Mouse (Mus musculus) kidney, embryonic 14.5 days (tissue): ENCODE results near the gene C2cd2. TPM values are rescaled to one million over a fixed set of nuclear protein-coding genes. Genes with fewer than 3 reads are reported as not detected.

Experiments
- ATAC-seq: fragments of 200-750 bp; cut with Nextera tagmentation; 2 replicates; pipeline ENCODE4 v1.8.0; 2017; ENCODE audit warnings: moderate number of reproducible peaks, mild to moderate bottlenecking, moderate TSS enrichment, moderate library complexity; ENCODE audit not compliant: low FRiP score, low TSS enrichment
- H3K27ac ChIP-seq: fragments of 300-500 bp; sonication (generic); 2 replicates; pipeline ENCODE4 v1.5.1; 2014; ENCODE audit warnings: low read depth, mild to moderate bottlenecking, low read length, moderate library complexity, mixed read lengths
- H3K27me3 ChIP-seq: fragments of 300-500 bp; sonication (generic); 2 replicates; pipeline ENCODE4 v1.6.1; 2014; ENCODE audit warnings: mild to moderate bottlenecking, low read length; ENCODE audit not compliant: control insufficient read depth, insufficient read depth
- H3K36me3 ChIP-seq: fragments of 300-500 bp; sonication (generic); 2 replicates; pipeline ENCODE4 v1.6.1; 2014; ENCODE audit warnings: low read length, mixed read lengths; ENCODE audit not compliant: control insufficient read depth, insufficient read depth
- H3K4me1 ChIP-seq: fragments of 300-500 bp; sonication (generic); 2 replicates; pipeline ENCODE4 v1.6.1; 2014; ENCODE audit warnings: low read length, mixed read lengths; ENCODE audit not compliant: control insufficient read depth, insufficient read depth
- H3K4me2 ChIP-seq: fragments of 300-500 bp; sonication (generic); replicated peaks from 2 replicates; pipeline ENCODE4 v1.6.1; 2014; ENCODE audit warnings: low read depth, mild to moderate bottlenecking, low read length
- H3K4me3 ChIP-seq: fragments of 300-500 bp; sonication (generic); 2 replicates; pipeline ENCODE4 v1.5.1; 2014; ENCODE audit warnings: mild to moderate bottlenecking, low read length
- H3K9ac ChIP-seq: fragments of 300-500 bp; sonication (generic); 2 replicates; pipeline ENCODE4 v1.6.1; 2014; ENCODE audit warnings: low read depth, mild to moderate bottlenecking, low read length, moderate library complexity
- H3K9me3 ChIP-seq: fragments of 300-500 bp; sonication (generic); 2 replicates; pipeline ENCODE4 v1.6.1; 2016; ENCODE audit warnings: low read length; ENCODE audit not compliant: control insufficient read depth
- WGBS: fragments of 180-500 bp; shearing (Covaris S2); extraction: QIAGEN DNeasy Blood & Tissue Kit; methylation state at CpG from one replicate; pipeline ENCODE4 v1.1.7; 2014; 5-methylcytosine and 5-hydroxymethylcytosine counted together
- polyA plus RNA-seq: library from polyadenylated mRNA; unstranded; fragments of >200 nt; fragmentation: Nextera tagmentation; extraction: Ambion mirVana; gene quantifications from 2 replicates; pipeline ENCODE4 v1.2.1, GENCODE M21; 2014

C2cd2 gene
- polyA plus RNA-seq, 1 experiment from 2014 or later = 20.6 TPM

DNA sequence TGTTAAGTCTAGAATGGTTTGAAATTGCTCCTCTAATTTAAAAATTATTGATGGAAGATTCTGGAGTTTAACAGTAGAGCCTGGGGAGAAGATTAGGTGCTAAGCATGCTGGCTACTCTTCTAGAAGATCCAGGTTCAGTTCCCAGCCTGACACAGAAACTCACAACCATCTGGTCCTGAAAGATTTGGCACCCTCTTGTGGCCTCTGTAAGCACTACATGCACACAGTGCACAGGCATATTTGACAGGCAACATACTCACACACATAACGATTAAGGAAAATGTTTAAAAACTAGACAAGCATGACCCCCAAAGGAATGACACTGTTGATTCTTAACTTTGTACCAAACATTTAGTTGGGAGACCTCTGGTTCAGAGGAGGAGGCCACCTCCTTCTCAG, 83.3 kb downstream of the C2cd2 start:
- no peaks in the 10 kb centered on the region for H3K27me3 ChIP-seq
- H3K36me3 ChIP-seq = peaks cover 5% of the 10 kb centered on the region; the same call in 1 of the 2 replicates
- no peak overlapping the region for H3K4me2 ChIP-seq
- H3K27ac ChIP-seq = no peak overlapping the region
- 74% methylated on average over 1 of the region's 1 CpGs for WGBS
- H3K4me3 ChIP-seq = no peak overlapping the region
- no peaks in the 10 kb centered on the region for H3K9me3 ChIP-seq
- no peak overlapping the region for H3K9ac ChIP-seq
- no peak for ATAC-seq
- no peaks in the 10 kb centered on the region for H3K4me1 ChIP-seq

DNA sequence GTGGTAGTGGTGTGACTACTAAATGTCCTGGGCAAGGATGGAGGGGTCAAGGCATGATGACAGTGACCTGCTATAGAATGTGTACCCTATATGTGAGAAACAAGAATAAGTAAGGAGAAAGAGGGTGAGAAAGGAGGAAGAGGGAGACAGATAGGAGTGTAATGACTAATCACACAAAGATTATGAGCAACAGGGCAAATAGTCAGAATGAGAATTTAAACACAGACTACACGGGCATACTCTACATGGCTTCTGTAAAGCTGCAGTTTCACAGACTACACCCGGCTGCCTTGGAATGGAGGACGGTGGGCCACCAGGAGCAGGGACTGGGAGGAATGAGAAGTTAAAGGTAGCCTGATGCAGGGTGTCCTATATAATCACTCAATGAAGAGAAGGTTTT, 84.9 kb downstream of the C2cd2 start:
- no peaks in the 10 kb centered on the region for H3K27me3 ChIP-seq
- H3K9ac ChIP-seq = no peak overlapping the region
- no peak overlapping the region for H3K27ac ChIP-seq
- ATAC-seq = no peak
- H3K9me3 ChIP-seq = no peaks in the 10 kb centered on the region
- H3K4me3 ChIP-seq = no peak overlapping the region
- H3K4me1 ChIP-seq = no peaks in the 10 kb centered on the region
- peaks cover 2% of the 10 kb centered on the region; the same call in 1 of the 2 replicates for H3K36me3 ChIP-seq
- H3K4me2 ChIP-seq = no peak overlapping the region
- 100% methylated on average over 3 of the region's 3 CpGs for WGBS

DNA sequence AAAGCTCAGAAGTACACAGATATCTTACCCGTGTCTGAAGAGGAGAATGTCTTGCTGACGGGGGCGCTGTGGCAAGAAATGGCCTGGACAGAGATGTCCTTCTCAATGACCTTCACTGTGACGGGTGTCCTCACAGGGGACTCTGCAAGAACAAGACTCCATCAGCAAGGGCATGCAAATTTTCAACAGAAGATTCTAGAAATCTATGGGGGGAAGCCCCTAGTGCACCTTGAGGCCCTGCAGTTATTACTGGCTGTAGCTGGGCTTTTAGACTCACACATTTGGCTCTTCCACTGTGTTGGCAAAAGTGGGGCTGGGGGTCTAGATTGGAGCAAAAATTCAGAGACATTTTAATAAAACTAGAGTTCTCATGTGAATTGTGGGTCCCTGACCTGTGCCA, 87.3 kb downstream of the C2cd2 start:
- 85% methylated on average over 4 of the region's 4 CpGs for WGBS
- H3K4me1 ChIP-seq = no peaks in the 10 kb centered on the region
- no peak overlapping the region for H3K4me2 ChIP-seq
- H3K9me3 ChIP-seq = no peaks in the 10 kb centered on the region
- H3K36me3 ChIP-seq = peaks cover 2% of the 10 kb centered on the region; the same call in 1 of the 2 replicates
- no peak overlapping the region for H3K9ac ChIP-seq
- no peak overlapping the region for H3K27ac ChIP-seq
- H3K4me3 ChIP-seq = no peak overlapping the region
- no peaks in the 10 kb centered on the region for H3K27me3 ChIP-seq
- ATAC-seq = no peak

DNA sequence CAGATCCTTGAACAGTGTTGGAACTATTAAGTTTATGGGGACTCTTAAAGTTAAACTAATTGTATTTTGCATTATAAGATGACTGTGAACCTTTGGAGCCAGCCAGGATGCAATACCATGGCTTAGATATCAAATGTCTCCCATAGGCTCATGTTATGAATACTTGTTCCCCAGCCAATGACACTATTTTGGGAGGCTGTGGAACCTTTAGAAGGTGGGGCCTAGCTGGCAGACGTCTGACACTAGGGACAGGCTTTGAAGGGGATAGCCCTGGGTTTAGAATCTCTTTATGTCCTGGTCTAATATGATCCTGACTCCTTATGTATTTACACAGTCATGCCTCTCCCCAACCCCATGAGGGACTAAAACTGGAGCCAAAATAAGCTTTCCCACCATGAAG, 88.0 kb downstream of the C2cd2 start:
- H3K4me2 ChIP-seq = no peak overlapping the region
- no peak overlapping the region for H3K27ac ChIP-seq
- H3K36me3 ChIP-seq = peaks cover 7% of the 10 kb centered on the region; the same call in 1 of the 2 replicates
- H3K27me3 ChIP-seq = no peaks in the 10 kb centered on the region
- H3K9ac ChIP-seq = no peak overlapping the region
- H3K4me3 ChIP-seq = no peak overlapping the region
- WGBS = 33% methylated on average over 1 of the region's 1 CpGs
- no peak for ATAC-seq
- no peaks in the 10 kb centered on the region for H3K4me1 ChIP-seq
- H3K9me3 ChIP-seq = no peaks in the 10 kb centered on the region

DNA sequence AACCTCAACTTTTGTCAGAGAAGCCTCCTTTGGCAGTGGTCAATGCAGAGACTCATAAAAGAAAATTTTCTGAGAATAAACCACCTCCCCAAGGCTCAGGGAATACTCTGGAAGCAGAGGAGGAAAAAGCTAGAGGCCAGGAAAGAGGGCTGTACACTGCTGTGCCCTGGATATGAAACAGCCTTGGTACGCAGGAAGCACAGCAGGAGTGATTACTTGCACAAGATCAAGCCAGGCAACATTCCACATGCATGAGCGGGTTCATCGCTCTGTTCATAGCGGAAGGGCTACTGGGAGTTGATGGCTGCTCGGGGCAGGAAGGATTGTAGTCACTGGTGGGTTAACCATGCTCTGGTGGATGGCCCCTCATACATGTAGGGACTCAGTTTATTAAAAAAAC, 89.7 kb downstream of the C2cd2 start:
- Histone ChIP-seq H3K4me1 (no peaks in the 10 kb centered on the region), H3K4me3 (no peak overlapping the region), H3K9ac (no peak overlapping the region), H3K27me3 (no peaks in the 10 kb centered on the region), H3K27ac (no peak overlapping the region), H3K9me3 (no peaks in the 10 kb centered on the region), H3K36me3 (peaks cover 13% of the 10 kb centered on the region; the same call in 1 of the 2 replicates), H3K4me2 (no peak overlapping the region)
- 0 out of 2 replicates have a peak, but pooled peaks have one; percentile 60 for ATAC-seq
- 71% methylated on average over 5 of the region's 5 CpGs for WGBS

DNA sequence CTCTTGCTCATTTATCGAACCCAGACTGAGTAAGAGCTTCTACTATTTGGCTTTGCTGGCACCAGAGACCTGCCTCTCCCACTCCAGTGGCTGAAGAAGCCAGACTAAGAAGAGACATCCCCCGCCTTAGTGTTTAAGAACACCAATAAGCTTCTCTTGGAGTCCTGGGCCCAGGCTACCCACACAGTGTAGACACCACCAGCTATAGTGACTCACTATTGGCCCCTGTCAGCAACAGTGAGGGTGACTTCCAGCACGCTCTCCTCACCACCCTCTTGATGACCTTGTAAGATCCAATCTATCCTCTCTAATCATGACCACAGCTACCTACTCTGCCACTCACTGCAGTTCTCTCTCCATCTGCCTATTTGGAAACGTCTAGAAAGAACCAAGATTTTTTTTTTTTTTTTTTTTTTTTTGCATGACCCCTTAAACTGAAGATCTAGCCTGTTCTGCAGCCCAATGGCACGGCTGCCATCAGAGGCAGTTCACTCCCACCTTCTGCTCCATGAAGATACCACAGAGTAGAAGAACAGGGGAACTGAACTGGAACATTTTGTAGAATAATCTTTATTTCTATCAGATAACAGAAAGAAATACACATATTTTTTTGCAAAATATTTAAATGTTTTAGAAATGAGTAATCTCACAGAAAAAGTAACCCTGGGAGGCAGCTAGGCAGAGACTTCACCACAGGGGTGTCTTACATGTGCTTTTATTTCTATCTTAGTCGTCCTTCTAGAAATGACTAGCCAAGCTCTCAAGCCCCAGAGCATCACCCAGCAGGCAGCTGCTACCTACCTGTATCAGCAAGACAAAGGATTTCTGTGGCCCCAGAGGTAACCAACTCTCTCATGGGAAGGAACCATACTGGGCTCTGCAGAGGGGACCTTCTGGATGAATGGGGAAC, 93.0 kb downstream of the C2cd2 start:
- Histone ChIP-seq H3K27me3 (no peaks in the 10 kb centered on the region), H3K9me3 (no peaks in the 10 kb centered on the region), H3K4me2 (no peak overlapping the region), H3K27ac (no peak overlapping the region), H3K9ac (no peak overlapping the region), H3K4me1 (no peaks in the 10 kb centered on the region), H3K36me3 (peaks cover 13% of the 10 kb centered on the region; the same call in 1 of the 2 replicates), H3K4me3 (no peak overlapping the region)
- WGBS = 75% methylated on average over 6 of the region's 6 CpGs
- no peak for ATAC-seq

DNA sequence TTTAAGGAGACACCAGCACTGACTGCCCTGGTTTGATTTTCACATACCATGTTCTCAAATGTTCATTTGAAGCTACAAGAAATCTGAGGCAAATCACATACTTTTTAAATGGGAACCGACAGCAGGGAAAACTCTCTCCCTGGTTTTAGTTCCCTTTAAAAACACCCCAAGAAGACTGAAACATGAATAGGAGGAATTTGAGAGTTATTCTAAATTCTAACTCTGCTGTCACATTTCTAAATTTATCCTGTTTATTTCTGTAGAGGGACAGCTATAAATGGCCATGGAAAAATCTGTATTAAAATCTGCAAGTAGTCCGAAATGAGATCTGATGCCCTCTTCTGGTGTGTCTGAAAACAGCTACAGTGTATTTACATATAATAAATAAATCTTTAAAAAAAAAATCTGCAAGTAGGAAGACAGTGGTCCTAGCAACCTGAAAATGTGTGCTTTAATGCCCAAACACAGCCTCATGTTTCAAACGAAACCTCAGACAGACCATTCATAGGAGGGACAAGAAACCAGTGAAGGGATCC, 98.4 kb downstream of the C2cd2 start:
- H3K4me3 ChIP-seq = no peak overlapping the region
- H3K4me1 ChIP-seq = no peaks in the 10 kb centered on the region
- H3K9me3 ChIP-seq = no peaks in the 10 kb centered on the region
- no peak overlapping the region for H3K4me2 ChIP-seq
- no peaks in the 10 kb centered on the region for H3K27me3 ChIP-seq
- no peak overlapping the region for H3K9ac ChIP-seq
- H3K36me3 ChIP-seq = peaks cover 10% of the 10 kb centered on the region; the same call in 1 of the 2 replicates
- no peak for ATAC-seq
- WGBS = 86% methylated on average over 3 of the region's 3 CpGs
- no peak overlapping the region for H3K27ac ChIP-seq

DNA sequence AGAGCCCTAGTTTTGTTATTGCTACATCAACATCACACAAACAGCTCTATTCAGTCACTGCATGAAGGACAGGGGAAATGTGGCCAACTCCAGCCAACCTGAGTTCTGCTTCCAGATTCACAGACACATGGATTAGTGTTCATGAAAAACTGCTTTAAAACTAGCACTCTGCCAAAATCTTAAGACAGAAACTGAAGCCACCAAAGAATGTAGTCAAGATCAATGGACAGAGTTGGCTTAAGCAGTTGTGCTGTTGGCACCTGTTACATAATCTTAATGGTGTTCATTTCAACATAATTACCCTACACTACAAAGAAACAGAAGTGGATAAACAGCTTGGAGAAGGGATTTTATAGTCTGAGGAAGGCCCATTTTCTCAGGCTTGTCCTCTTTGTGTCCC, 106.3 kb downstream of the C2cd2 start:
- H3K4me2 ChIP-seq = no peak overlapping the region
- no peak for ATAC-seq
- H3K4me1 ChIP-seq = no peaks in the 10 kb centered on the region
- no peaks in the 10 kb centered on the region for H3K27me3 ChIP-seq
- no peaks in the 10 kb centered on the region for H3K9me3 ChIP-seq
- H3K27ac ChIP-seq = no peak overlapping the region
- no peaks in the 10 kb centered on the region; the same call in 1 of the 2 replicates for H3K36me3 ChIP-seq
- no peak overlapping the region for H3K4me3 ChIP-seq
- H3K9ac ChIP-seq = no peak overlapping the region

DNA sequence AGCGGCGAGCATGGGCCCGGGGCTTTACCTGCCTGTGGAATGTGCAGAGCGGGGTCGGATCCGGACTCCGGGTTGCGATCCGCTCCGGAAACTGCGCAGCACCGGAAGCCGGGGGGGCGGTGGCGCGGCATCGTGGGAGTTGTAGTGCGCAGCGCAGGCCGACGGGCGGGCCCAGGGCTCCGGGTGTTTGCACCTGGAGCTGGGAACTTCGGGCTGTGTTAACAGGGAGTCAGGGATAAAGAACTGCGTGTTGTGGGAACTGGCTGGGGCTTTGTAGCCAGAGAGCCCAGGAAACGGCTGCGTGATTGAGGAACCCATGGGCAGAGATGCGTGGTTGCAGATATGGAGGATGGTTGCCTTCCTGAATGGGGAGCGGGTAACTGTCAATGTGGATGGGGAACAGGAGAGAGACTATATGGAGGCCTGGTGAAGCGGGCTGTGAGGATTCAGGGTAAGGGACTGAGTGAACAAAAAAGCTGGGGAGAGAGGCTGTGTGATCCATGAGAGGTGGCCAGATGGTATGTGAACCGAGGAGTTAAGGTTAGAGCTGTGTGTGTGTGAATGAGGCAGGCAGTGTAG, 110.6 kb downstream of the C2cd2 start, which contains the start of gene Prdm15:
Gene Prdm15 (minus strand): TSS at position 110 of the 579 bp plus-strand sequence.
- Histone ChIP-seq H3K36me3 (peaks cover 3% of the 10 kb centered on the region; the same call in 1 of the 2 replicates), H3K9ac (peak within 1 kb of the TSS; percentile 99), H3K9me3 (no peaks in the 10 kb centered on the region), H3K4me3 (peak within 1 kb of the TSS; percentile 91), H3K4me2 (peak within 1 kb of the TSS; percentile 72), H3K27me3 (no peaks in the 10 kb centered on the region), H3K27ac (peak within 1 kb of the TSS; percentile 97), H3K4me1 (peaks cover 11% of the 10 kb centered on the region)
- peak; percentile 90 for ATAC-seq
- WGBS = under 1% methylated on average over 31 of the region's 31 CpGs
